Mouse (Mus musculus): ENCODE results near the gene Klk1.
A peak's percentile ranks its signal among the peaks of the same experiment; 100 is the strongest.

Gene Klk1

DNA sequence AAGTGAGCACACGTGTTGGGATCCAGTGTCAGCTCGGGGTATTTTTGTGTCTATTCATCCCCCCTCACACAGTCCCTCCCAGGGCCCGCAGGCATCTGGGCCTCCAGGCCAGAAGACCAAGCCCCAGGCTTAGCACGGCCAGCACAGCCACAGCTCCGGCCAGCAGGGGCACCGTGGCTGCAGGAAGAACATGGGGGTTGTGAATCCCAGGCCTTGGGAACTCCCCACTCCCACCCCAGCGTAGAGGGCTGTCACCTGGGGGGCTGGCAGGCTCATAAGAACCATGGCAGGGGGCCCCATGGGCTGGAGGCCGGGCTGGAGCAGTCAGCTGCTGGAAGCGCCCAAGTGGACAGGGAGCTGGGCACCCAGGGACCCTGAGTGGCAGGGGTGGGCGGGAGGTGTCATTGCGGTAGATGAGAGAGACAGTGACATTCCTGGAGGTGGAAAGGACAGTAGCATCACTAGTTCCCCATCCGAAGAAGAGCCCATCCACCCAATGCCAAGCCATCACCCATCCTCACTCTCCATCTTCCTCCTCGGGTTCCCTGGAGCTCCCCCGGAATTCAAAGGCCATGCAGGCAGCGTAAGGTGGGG lies 28.0 kb downstream of the Klk1 start:
- no peak for DNase-seq (ENCODE audit: low spot score)

DNA sequence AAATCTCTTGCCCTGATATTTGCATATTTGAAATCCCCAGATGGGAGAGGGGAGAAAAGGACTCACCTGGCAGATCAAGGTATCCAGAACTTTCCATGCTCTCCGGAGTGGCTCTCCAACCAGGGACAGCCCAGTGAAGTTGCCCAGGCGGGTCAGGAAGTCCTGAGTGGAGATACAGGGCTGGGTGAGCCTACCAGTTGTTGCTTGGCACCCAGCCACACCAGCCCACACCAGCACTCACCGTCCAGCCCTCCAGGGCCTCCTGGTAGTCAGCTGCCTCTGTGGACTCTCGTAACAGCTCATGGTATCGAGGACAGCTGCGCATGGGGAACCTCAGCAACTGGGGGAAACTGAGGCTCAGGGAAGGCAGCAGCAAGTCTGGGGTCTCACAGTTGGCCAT lies 29.8 kb downstream of the Klk1 start:
- no peak for DNase-seq (ENCODE audit: low spot score)

DNA sequence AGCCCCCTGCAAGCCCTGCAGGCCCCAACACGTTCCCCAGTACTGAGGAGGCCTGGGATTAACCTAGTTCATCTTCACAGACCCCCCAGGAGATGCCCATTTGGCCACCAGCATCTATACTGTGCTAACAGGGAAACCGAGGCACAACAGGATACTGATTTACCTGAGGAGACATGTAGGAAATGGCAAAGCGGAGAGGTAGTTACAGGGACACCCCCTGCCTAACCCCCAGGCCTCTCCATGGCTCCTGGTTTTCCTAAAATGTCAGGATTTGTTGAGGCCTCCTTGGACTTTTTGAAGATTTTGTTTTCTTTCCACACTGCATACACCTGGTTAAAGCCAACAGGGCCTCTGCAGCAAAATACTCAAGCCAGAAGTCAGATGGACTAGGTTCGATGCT lies 32.1 kb downstream of the Klk1 start, which contains the start of gene Acp4:
Acp4 (minus strand) TSS at position 101 of the 400 bp plus-strand sequence.
- no peak for DNase-seq (ENCODE audit: low spot score)

DNA sequence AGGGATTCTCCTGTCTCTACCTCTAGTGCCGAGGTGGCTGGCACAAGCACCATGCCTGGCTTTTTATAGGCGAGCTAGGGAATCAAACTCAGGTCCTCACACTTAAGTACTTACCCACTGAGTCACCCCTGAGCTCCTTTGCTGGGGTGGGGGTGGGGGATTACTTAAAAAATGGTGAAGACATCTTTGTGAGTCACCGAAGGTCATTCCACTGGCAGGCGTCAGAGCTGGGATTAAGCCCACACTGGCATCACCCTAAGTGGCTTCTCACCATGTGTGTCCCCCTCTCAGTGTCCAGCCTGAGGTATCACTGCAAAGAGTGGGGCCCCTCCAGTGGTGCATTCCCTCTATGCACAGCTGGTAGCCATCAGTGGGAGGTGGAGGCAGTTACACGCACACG lies 35.2 kb downstream of the Klk1 start:
- DNase-seq (ENCODE audit: low spot score) = no peak

DNA sequence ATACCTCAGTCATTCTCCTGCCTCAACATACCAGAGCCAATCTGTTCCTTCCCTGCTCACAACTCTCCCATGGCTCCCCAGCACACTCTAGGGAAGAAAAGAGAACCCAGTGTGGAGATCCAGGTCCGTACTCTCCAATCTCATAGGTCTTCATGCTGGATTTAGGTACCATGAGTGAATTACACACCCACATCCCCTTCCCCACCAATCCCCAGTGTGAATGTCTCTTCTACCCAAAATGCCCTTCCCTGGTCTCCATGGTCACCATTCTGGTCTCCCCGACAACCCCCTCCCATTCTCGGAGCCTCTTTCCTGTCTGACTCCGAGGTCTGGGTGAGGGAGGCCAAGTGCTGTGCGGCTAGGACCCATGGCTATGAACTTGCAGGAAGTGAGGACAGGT lies 36.0 kb downstream of the Klk1 start, which contains the start of gene Gm15517:
Gm15517 (plus strand) TSS at position 301 of the 400 bp plus-strand sequence.
- no peak for DNase-seq (ENCODE audit: low spot score)

DNA sequence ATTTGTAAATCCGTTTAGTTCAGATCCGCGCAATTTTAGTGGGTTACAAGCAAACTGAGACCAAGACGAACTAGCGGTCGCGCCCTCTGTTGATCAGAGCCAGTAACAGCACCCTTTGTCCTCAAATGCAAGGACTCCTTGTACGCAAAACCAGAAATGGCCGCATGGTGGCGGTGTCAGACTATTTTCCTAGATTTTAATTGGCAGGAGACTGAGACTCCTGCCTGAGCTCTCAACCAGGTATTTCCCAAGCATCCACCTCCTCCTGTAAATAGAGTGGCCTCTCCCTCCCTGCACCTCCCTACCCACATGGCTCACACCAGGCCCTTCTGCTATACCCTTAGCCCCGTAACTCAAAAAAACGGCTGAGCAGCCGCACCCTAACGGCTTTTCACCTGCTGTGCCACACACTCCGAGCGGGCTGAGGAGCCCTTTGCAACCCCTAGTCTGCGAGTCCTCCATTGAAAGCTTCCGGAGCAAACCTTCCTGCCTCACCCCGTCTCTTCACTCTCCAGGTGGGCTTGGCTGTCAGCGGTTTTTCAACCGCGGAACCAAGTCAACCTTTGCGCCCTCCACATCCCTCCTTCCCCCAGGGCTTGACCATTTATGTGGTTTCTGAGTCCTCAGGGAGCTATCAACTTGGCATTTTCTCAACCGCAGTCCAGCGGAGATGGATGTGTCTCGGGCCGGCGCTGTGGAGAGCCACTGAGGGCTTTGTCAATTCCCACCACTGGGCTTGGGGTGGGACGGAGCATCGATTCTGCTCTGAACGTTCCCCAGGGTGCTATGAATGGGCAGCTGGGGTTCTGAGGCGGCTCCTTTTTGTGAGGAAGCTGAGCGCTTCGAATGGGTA lies 37.9 kb downstream of the Klk1 start:
- DNase-seq (ENCODE audit: low spot score) = peak; percentile 85

DNA sequence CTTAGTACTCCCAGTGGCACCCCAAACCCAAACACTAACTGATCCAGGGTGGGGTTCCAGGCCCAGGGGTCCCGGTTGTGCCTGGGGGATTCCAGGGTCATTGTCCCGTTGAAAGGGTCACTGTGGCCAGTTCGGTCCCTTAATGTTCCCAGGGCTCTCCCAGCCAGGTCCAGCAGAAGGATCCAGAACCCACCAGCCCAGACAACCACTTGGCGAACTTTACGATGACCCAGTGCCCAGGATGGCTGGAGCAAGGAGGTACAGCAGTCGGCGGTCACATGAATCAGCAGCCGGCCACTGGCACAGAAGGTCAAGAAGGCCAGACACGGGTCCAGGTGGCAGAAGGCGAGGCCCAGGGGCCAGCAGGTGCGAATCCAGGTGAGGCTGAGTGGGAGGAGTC lies 43.0 kb downstream of the Klk1 start:
- no peak for DNase-seq (ENCODE audit: low spot score)

DNA sequence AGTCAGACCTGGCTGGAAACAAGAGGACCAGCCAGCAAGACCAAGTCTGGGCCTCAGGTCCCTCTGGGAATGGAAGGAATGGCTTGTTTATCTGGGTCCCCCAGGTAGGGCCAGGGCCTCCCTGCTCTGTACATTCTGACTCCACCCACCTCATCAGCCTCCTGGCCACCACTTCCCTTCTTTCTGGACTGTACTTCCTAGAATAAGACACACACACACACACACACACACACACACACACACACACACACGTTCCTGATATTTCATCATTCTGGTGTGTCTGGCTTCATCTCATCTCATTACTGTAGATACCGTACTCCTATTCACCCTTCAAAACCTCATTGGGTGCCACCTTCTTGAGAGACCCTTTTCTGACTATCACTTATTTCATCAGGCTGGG lies 44.2 kb downstream of the Klk1 start:
- DNase-seq (ENCODE audit: low spot score) = no peak

DNA sequence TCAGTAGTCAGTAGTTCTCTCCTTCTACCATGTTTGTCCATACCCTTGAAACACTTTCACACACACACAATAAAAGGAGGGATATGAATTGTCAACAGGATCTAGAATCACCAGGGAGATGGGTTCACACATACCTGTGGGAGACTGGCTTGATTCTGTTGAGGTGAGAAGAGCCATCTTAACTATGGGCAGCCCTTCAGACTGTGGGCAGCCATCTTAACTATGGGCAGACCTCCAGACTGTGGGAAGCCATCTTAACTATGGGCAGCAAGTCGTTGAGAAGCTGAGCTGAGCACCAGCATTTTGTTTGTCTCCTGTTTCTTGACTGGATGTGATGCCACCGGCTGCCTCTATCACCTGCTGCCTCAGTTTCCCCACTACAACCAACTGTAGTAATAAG lies 46.1 kb downstream of the Klk1 start:
- DNase-seq (ENCODE audit: low spot score) = no peak

DNA sequence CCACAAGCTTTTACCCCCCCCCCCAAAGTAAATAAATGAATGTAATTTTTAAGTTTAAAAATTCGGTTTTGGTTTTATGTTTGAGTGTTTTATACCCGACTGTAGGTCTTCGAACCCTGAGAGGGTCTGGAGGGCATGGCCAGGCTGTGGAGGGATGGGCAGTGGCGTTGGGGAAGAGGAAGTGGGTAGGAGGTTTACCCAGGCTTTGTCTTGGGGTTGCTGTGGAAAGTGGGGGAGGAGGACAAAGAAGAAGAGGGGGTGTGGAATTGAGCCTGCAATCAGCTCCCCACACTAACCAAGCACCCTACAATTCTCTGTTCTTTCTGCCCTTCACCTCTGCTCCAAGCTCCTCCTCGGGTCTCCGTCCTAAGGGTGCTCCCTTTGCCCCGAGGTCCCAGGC lies 47.4 kb downstream of the Klk1 start:
- DNase-seq (ENCODE audit: low spot score) = no peak

DNA sequence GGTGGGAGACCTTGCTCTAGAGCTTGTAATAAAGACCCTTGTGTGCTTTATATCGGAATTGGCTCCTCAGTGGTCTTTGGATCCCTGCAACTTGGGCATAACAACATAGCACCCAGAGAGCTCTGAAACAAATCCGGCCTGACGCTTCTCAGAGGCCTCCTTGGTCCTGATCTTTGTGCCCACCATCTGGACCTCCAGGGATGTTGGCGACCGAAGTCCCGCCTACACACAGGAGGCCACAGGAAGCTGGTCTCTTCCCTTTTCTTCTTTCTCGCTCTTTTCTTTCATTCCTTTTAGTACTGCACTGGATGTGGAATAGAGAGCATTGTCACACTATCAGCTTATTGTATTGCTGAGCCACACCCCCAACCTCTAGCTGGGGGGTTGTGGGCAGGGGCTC lies 48.3 kb downstream of the Klk1 start:
- DNase-seq (ENCODE audit: low spot score) = no peak

DNA sequence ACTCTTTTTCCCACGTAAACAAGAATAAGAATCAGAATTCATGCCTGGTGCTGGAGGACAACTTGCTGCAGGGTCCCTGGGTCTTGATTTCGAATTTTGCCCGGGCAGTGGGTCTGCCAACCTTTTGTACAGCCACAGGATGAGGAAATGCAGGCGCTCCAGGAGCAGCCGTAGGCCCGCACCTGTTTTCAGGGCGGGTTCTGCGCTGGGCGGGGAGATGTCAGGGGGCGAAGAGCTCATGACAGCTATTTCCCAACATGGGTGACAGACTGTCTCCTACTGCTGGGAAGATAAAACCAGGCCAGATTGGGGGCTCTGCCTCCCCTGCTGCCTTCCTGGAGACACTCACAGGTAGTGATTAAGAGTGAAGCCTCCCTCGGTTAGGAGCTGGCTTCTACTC lies 48.9 kb downstream of the Klk1 start:
- DNase-seq (ENCODE audit: low spot score) = no peak

DNA sequence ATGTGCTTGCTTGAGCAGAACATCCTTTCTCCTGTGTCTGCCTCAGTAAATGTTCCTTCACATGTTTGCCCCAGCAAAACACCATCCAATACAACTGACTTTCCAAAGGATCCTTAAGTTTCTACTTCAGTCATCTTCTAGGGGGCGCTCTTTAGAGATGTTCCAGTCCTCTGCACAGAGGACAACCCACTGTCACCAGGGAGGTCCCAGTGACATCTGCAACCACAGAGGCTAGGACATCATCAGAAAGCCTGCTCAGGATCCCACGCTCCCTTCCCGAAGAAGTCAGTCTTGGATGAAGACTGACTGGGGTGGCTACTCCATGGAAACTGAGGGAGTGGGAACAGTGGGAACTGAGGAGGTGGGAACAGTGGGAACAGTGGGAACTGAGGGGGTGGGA lies 50.4 kb downstream of the Klk1 start:
- no peak for DNase-seq (ENCODE audit: low spot score)

DNA sequence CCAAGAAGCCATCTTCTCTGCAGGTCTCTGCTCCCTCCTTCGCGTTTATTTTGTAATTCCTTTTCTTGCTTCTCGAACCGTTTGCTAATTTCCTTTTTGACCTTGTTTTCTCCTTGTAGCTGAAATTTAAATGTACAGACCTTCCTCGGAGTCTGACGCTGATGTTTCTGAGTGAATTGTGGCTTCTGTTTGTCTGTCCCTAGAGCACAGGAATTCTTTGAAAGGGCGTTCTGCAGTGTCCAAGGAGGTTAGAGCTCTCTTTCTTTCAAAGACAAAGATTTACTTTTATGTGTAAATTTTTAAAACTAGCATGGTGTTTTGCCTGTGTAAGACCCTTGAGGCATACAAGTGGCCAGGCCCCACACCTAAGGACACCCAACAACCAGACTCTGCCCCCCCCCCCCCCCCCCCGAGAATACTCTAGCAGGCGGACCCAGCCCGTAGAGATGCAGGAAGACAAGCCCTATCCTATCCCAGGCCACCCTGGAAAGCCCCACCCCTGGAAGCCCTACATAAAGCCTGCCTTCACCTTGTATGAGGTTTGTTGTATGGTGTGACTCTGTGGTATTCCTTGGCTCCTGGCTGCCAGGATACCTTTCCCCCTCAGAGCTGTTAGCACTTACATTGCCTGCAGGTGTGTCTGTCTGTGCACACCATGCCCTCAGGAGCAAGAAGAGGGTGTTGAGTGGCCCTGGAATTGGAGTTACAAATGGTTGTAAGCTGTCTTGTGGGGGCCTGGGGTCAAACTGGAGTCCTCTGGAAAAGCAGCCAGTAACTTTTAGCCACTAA lies 51.5 kb downstream of the Klk1 start:
- no peak for DNase-seq (ENCODE audit: low spot score)

DNA sequence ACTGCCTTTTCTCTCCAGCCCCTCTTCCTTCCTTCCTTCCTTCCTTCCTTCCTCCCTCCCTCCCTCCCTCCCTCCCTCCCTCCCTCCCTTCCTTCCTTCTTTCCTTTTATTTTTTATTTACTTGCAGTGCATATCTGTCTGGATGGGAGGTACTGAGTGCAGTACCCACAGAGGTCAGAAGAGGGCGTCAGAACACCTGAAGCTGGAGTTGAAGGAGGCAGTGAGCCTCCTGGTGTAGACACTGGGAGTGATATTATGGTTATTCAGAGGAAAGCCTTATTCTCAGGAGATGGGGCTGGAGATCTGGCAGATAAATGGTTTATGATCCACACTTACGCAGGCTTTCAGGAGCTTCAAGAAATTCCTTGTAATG lies 52.1 kb downstream of the Klk1 start:
- DNase-seq (ENCODE audit: low spot score) = peak; percentile 28

Measured in T-cell, adult 2 months (primary cell).